ENCODE assay signal across 26 mouse cellular contexts in genomic region chr10:49381852-49382251, GRCm38 (mm10).
DNase-seq lines count a peak whose midpoint lies in the region; ATAC-seq and TF ChIP-seq lines count a peak whose summit lies in the region.
"Had no signal": no experiment of that assay in that cellular context is flagged by ENCODE, and none has a peak within 500 bp of the region (broad histone marks: within the 10 kb centered on the region; RNA-seq: fewer than 3 reads in every experiment).

No protein-coding gene starts in this region.

- H3K36me3 ChIP-seq in hindbrain, postnatal 0 days (ENCODE audit: insufficient read depth, low read length) = no peaks in the 10 kb centered on the region
- no peaks in the 10 kb centered on the region for H3K36me3 ChIP-seq in hindbrain, embryonic 12.5 days
- H3K36me3 ChIP-seq: heart, embryonic 10.5 days; heart, embryonic 15.5 days; kidney, embryonic 15.5 days; midbrain, embryonic 15.5 days had no signal

- no peak overlapping the region for H3K9ac ChIP-seq in hindbrain, postnatal 0 days (replicated peaks; ENCODE audit: low read length)
- H3K9ac ChIP-seq in hindbrain, embryonic 12.5 days = no peak overlapping the region
- H3K9ac ChIP-seq: forebrain, embryonic 13.5 days; heart, embryonic 15.5 days; hindbrain, embryonic 14.5 days; kidney, embryonic 15.5 days; liver, embryonic 14.5 days; midbrain, embryonic 15.5 days had no signal

- no peak for TF ChIP-seq POLR2A in cerebellum, adult 2 months (IDR thresholded peaks at IDR 0.05; ENCODE audit: borderline replicate concordance, insufficient read depth, low read length)

- no peak overlapping the region for H3K4me2 ChIP-seq in hindbrain, postnatal 0 days (ENCODE audit: low read depth, low read length)
- no peak overlapping the region for H3K4me2 ChIP-seq in hindbrain, embryonic 12.5 days (replicated peaks)
- H3K4me2 ChIP-seq: forebrain, embryonic 13.5 days; heart, embryonic 15.5 days; hindbrain, embryonic 14.5 days; kidney, embryonic 15.5 days; midbrain, embryonic 15.5 days had no signal

- ATAC-seq in hindbrain, postnatal 0 days = peak; percentile 53; the same call in 1 of the 2 replicates
- no peak for ATAC-seq in hindbrain, embryonic 12.5 days (ENCODE audit: low FRiP score)
- peak; percentile 86 for ATAC-seq in cerebellum, adult (ENCODE audit: insufficient number of reproducible peaks, low FRiP score, low TSS enrichment)
- ATAC-seq: forebrain, embryonic 13.5 days; midbrain, embryonic 15.5 days had no signal

- no peak overlapping the region for H3K4me3 ChIP-seq in hindbrain, postnatal 0 days (ENCODE audit: low read length)
- H3K4me3 ChIP-seq in hindbrain, embryonic 12.5 days = no peak overlapping the region
- H3K4me3 ChIP-seq in cerebellum, adult 2 months (replicated peaks; ENCODE audit: insufficient read depth, low read depth, low read length) = no peak overlapping the region
- H3K4me3 ChIP-seq: erythroblast, embryonic 14.5 days; forebrain, embryonic 13.5 days; heart, embryonic 10.5 days; heart, embryonic 15.5 days; kidney, embryonic 15.5 days; midbrain, embryonic 15.5 days had no signal

- no peak overlapping the region for H3K27ac ChIP-seq in hindbrain, postnatal 0 days
- no peak overlapping the region for H3K27ac ChIP-seq in hindbrain, embryonic 12.5 days
- no peak overlapping the region for H3K27ac ChIP-seq in cerebellum, adult 2 months (ENCODE audit: insufficient read depth, low read length)
- H3K27ac ChIP-seq: forebrain, embryonic 13.5 days; heart, embryonic 10.5 days; heart, embryonic 15.5 days; hindbrain, embryonic 14.5 days; kidney, embryonic 15.5 days; liver, embryonic 14.5 days; midbrain, embryonic 15.5 days had no signal

- TF ChIP-seq CTCF in hindbrain, postnatal 0 days (IDR thresholded peaks at IDR 0.05; ENCODE audit: low read depth) = no peak
- no peak for TF ChIP-seq CTCF in cerebellum, adult 2 months (IDR thresholded peaks at IDR 0.05; ENCODE audit: borderline replicate concordance, insufficient read depth, low read depth, low read length)

- WGBS in hindbrain, postnatal 0 days = 43% methylated on average over 2 of the region's 2 CpGs
- 65% methylated on average over 2 of the region's 2 CpGs for WGBS in hindbrain, embryonic 12.5 days
- 9% methylated on average over 2 of the region's 2 CpGs for WGBS in cerebellum, adult 2 months

- no peaks in the 10 kb centered on the region for H3K27me3 ChIP-seq in hindbrain, postnatal 0 days (ENCODE audit: insufficient read depth, low read length)
- no peaks in the 10 kb centered on the region for H3K27me3 ChIP-seq in hindbrain, embryonic 12.5 days
- H3K27me3 ChIP-seq in cerebellum, adult 2 months (ENCODE audit: control insufficient read depth, insufficient read depth, low read length) = no peaks in the 10 kb centered on the region
- H3K27me3 ChIP-seq: forebrain, embryonic 13.5 days; heart, embryonic 15.5 days; kidney, embryonic 15.5 days; midbrain, embryonic 15.5 days had no signal

- no peaks in the 10 kb centered on the region for H3K4me1 ChIP-seq in hindbrain, postnatal 0 days (ENCODE audit: insufficient read depth, low read length)
- no peaks in the 10 kb centered on the region for H3K4me1 ChIP-seq in hindbrain, embryonic 12.5 days
- no peaks in the 10 kb centered on the region for H3K4me1 ChIP-seq in cerebellum, adult 2 months (ENCODE audit: control insufficient read depth, insufficient read depth, low read length)
- H3K4me1 ChIP-seq: forebrain, embryonic 13.5 days; heart, embryonic 10.5 days; heart, embryonic 15.5 days; kidney, embryonic 15.5 days; midbrain, embryonic 15.5 days had no signal

- no peaks in the 10 kb centered on the region for H3K9me3 ChIP-seq in hindbrain, postnatal 0 days (ENCODE audit: low read length)
- H3K9me3 ChIP-seq in hindbrain, embryonic 12.5 days (replicated peaks) = no peaks in the 10 kb centered on the region
- H3K9me3 ChIP-seq: forebrain, embryonic 13.5 days; heart, embryonic 10.5 days; heart, embryonic 15.5 days; kidney, embryonic 15.5 days; midbrain, embryonic 15.5 days had no signal

- DNase-seq in hindbrain, postnatal 0 days (ENCODE audit: low spot score) = peak; percentile 61
- DNase-seq in cerebellum, adult 2 months = peak; percentile 89
- peak; percentile 79 to 93 for DNase-seq in cerebellum, postnatal 14 days
- no peak for DNase-seq in heart, postnatal 4 days
- no peak for DNase-seq in kidney, postnatal 25 days
- DNase-seq in urinary bladder, adult 18-20 months (ENCODE audit: low spot score in 2 of 2) = no peak
- DNase-seq: adrenal gland, postnatal 25 days; gastrocnemius, postnatal 14 days; heart, adult 11 months; kidney, adult 18-20 months; kidney, postnatal 36 days; liver; lung, adult 2 months; lung, postnatal 10 days; spleen, adult 18-20 months; thymus, postnatal 4 days had no signal

Comparison
In these comparisons a context has a peak if more than half of its experiments do, and no peak if none do; other contexts are left out.
1. DNase-seq: peak in hindbrain, postnatal 0 days (single experiment), cerebellum, adult 2 months (2 of 2) and cerebellum, postnatal 14 days (2 of 2); none in heart, postnatal 4 days (single experiment), kidney, postnatal 25 days (0 of 2) and urinary bladder, adult 18-20 months (0 of 2).